Mouse (Mus musculus): ENCODE results near the gene Tspan8. TPM values are rescaled to one million over a fixed set of nuclear protein-coding genes. Genes with fewer than 3 reads are reported as not detected.

Gene Tspan8
- polyA plus RNA-seq, 1 experiment from 2014 or later: 2.2 TPM

Other genes with a start within 250 kb of the Tspan8 start
- gene A930009A15Rik, start 246.8 kb upstream of the Tspan8 start, polyA plus RNA-seq (2016; fragmentation: Nextera tagmentation; extraction: Ambion mirVana): 0.31 and 0.32 TPM in 2 replicates
- gene Lgr5, start 229.1 kb upstream of the Tspan8 start, polyA plus RNA-seq (2016; fragmentation: Nextera tagmentation; extraction: Ambion mirVana): 22.1 and 32.7 TPM in 2 replicates
- gene Ptprr, start 201.4 kb downstream of the Tspan8 start, polyA plus RNA-seq (2016; fragmentation: Nextera tagmentation; extraction: Ambion mirVana): 5.9 and 6.5 TPM in 2 replicates

Measured in embryonic facial prominence, embryonic 12.5 days (tissue).